Mouse (Mus musculus) cortical plate, adult 2 months (tissue): Measurements from ENCODE around the gene Oog1.
"Not testable (repeated sequence)": the region's sequence is repeated elsewhere in the genome, so short reads cannot be mapped to it uniquely, and the experiment has no call there.

Experiments
- CTCF ChIP-seq: fragments of 200-500 bp; IDR thresholded peaks from 2 replicates; pipeline ENCODE4 v1.5.1; 2011; ENCODE audit warnings: mild to moderate bottlenecking, control low read depth, low read length; ENCODE audit not compliant: insufficient read depth; ENCODE audit errors: extremely low read depth
- POLR2A ChIP-seq: fragments of 200-500 bp; IDR thresholded peaks from 2 replicates; pipeline ENCODE4 v1.6.1; 2011; ENCODE audit warnings: mild to moderate bottlenecking, low read length, control low read depth; ENCODE audit not compliant: insufficient read depth; ENCODE audit errors: extremely low read depth

GRCm38 (mm10) chr12:87602388-87602787, at the start of gene Oog1:
- not testable (repeated sequence) for TF ChIP-seq CTCF, POLR2A
